Mouse (Mus musculus) lung, postnatal 25 days (tissue): ENCODE measurements around the gene Myo18b.
A peak's percentile ranks its signal among the peaks of the same experiment; 100 is the strongest.

Experiments used
- DNase-seq: peaks from one replicate; pipeline ENCODE4 v3.0.0; 2022; ENCODE audit warnings: low spot score

Gene Myo18b

DNA sequence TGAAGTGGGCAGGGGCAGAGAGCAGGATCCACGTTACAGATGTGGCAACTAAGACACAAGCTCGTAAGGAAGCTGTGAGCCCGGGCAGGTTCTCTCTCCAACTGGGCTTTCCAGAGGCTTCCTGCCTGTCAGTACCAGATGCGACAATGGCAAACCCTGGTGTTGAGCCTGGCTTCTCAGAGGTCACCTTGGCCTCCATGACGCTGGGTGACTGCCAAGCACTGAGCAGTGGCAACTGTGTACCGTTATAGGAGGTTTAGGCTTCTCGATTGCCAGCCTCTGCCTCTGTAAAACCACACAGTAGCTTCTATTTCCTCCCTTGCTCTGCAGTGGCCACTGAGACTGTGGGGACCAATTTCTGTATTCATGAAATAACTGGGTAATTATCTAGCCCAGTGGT, 81.1 kb downstream of the Myo18b start:
- DNase-seq = no peak

DNA sequence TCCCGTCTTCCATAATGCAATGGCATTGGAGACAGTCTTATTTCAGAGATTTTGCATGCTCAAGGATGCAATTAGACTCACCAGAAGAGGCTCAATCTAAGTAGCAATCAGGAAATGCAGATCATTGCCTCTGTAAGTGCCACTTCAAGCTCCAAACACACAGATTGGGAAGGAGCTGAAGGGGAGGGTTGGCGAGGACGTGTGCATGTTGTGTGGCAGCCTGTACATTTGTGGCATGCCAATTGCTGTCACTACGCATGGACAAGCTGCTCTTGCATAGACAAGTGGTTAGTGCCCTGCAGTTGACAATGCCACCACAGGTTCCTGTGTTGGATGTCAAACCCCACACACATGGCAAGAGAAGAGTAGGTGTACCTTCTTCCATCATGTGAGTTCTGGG, 88.5 kb downstream of the Myo18b start:
- no peak for DNase-seq

DNA sequence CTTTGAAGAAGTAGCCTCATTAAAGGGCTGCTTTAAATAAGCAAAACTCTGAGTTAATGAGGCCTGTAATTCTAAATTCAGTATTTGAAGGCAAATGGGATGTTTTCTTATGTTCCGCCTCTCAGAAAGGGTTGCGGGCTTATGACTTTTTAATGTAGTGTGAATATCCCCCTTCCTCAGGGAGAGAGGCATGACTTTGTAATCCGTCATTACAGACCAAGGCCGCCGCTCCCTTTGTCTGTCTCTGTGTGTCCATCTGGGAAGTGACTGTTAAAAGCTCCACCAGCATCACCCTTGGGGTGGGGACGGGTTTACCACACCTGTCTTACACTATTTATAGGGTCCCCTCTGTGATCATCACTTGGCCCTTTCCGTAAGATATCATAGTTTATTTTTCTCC, 100.1 kb downstream of the Myo18b start:
- DNase-seq = no peak

DNA sequence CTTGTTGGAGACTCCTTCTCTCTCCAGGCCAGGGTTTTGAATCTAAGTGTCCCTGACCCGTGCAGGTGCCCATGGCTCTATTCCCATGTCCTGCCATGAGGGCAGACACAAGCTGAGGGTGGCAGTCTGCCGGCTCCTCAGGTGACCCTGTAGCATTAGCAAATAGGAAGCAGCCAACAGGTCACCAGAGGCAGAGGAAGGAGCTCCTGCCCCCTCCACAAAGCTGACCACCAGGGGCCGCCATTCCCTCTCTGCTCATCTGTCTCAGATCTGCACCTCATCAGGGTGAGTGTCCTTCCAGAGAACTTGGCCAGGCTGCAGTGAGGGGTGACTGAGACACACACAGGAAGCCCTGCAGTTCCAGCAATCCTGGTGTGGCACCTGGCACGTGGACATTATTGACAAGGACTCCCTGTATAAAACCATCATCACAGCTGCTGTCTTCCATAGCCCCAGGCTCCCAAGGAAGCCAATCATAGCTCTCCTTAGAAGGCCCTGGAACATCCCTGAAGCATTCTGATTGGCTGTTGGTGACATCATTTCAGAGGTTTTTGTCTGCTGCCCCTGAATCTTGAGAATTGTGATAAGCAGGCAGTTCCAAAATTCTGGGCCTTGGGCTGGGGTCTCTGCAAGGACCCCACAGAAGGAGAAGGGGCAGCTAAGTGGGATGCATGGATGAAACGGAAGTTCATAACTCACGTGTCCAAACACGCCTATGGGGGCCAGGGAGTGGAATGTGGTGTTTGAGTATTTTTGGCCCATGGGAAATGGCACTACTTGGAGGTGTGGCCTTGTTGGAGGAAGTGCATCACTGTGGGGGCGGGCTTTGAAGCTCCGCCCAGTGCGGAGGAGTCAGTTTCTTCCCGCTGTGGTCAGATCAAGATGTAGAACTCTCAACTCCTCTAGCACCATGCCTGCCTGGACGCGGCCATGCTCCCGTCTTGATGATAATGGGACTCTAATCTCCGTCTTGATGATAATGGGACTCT, 104.1 kb downstream of the Myo18b start:
- DNase-seq = no peak

DNA sequence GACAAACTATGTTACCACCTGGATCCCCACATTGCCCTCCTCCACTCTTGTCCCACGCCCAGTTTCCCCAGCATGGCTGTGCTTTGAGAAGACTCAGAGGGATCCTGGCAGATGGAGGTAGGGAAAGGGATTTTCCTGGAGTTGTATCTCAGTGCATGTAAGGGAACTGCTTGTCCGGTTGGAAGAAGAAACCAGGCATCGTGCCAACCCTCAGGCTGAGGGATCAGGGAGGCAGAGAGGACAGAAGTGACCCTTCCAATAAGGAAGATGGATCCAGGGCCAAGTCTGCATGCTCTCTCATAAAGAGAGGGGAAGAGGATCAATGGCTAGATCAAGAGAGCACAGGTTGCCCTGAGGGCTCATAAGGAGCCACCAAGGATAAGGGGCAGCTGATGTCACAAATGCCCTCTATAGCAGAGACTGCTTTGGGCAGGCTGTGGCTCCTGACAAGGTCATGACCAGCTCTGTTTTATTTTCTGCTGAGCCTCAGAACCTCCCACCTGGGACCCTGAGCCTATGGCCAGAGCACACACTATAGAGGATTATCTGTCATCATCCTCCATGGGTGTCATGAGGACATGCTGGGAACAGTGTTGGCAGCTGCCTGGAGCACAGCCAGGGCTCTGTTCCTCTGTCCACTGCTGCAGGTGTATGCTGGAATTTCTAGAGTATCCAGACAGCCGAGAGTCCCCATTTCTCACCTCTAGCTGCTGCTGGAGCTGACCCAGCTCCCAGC, 105.6 kb downstream of the Myo18b start:
- DNase-seq = no peak

DNA sequence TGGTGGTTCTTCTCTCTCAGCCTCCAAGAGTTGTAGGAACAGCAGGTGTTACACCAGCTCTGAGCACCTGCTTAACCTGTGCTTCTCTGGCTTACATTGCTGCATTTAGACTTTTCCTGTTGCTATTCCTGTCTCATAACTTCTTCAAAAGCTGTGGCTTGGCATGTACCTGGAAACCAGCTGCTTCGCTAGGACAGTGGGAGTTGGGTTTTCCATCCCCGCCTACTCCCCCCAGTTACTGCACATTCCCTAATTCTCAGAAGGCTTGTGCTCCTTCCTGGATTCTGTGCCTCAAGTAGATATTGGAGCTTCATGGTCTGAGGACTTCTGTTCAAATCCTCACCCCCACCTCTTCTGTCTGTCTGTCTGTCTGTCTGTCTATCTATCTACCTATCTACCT, 107.7 kb downstream of the Myo18b start:
- no peak for DNase-seq

DNA sequence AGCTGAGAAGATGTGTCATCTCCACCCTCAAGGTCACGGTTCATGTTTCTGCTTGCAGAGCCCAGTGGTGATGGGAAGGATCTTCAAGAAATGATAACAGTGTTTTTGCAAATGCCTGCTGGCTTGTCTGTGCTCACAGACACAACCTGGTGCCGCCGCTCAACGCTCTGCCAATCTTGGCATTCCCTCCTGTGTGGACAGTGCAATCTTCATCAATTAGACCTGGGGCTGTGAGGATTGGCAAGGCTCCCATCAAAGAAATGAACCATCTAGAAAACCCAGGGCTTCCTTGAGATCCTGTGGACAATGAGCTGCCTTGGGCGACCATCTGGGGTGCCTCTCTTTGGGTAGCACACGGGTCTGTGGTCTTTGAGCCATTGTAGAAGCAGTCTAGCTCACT, 109.4 kb downstream of the Myo18b start:
- DNase-seq = no peak

DNA sequence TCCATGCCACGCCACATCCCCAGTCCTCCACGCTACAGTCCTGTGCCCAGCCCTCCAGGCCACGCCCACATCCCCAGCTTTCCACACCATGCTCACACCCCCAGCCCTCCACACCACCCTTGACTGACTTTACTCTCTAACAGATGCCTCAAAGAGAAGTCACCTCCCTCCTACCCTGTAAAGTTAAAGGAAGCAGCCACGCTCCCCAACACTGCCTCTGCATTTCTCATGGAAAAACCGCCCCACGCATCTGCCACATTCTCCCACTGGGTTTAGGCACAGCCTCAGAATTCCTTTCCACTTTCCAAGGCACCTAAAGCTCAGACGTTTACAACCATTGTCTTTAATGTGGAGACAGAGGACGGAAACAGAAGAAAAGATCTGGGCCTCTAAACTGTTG, 110.1 kb downstream of the Myo18b start:
- DNase-seq = no peak

DNA sequence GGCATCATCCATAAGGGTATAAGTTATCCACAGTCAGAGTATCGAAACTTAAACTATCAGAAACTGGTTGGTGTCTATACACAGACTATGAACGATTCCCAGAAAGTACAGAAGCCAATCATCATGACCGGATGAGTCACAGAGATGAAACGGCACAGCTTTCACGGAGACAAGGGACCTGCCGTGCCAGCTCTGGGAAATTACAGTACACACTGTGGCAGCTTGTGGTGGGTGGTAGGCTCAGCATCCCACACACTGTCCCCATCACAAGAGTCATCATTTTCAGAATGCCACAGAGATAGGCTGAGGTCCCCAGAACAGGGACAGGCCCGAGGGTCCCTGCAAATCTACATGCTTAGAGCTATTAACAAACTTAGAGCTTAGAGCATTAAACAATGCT, 114.4 kb downstream of the Myo18b start:
- no peak for DNase-seq

DNA sequence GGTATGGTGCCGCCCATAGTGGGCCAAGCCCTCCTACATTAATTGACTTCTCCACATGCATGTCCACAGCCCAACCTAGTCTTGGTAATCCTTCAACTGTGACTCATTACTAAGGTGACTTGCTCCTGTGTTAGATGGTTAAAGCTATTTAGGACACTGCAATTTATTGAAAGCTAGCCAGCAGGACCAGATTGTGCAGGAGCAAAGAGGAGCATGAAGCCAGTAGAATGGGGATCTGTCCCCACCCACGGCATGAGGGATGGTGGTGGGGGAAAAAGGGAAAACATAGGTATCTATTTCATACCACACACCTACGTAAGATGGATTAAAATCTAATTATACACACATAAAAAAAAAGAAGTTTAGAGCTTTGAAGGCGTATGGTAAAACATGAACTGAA, 114.9 kb downstream of the Myo18b start:
- DNase-seq = no peak

DNA sequence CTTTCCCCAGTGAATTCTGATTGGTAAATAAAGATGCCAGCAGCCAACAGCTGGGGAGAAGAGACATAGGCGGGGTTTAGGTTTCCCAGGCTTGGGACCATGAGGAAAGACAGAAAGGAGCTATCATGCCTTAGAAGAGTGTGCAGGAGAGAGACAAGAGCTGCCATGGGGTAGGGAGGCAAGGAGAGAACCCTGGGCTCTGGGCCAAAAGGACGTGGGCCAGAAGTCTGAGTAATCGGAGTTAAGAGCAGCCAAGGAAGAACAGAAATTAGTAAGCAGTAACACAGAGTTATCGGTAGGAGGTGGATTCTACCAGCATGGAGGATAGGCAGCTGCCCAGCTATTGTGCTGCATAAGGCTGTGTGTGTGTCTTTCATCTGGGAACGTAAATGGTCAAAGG, 115.8 kb downstream of the Myo18b start:
- peak; percentile 61 for DNase-seq

DNA sequence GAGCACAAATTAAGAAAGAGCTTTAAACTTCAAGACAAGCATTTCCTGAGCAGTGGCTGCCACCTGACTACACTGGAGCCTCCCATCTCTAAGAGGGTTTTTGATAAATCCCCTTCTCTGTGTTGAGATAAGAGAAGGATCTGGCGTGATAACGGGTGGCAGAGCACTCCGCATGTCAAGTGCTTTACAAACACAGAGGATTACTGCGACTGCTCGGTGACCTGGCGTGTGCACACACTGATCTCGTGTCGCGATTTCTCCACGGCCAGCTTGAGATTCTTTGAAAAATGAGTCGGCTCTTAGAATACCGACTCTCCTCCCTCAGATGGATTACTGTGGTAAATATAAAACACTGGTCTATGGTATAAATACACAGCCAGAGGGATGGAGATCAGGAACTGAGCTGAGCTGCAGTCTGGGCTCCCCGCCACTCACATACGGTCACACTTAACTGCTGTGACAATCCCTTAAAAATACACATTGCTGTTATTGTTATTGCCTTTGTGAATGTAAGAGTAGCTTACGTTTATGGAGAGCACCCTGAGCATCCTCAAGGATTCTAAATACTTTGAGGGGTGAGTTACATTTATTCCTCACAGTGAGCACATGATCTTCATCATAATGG, 119.3 kb downstream of the Myo18b start:
- DNase-seq = peak; percentile 59

DNA sequence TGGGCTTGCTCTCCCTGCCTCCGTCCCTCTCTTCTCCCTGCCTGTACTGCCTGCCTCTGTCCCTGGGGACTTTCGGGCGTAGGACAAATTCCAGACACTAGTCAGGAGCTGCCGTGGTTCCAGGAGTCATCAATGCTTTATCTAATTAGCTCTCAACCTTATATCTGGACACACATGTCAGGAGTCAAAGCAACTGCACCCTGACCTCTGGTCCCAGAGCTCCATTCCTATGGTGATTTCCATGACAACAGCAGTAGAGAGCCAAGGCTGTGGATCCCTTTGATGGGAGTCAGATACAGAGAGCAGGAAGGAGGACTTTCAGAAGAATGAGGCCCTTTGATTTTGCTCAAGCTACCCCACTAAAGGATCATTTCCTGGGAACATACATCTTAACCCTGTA, 122.7 kb downstream of the Myo18b start:
- DNase-seq = no peak

DNA sequence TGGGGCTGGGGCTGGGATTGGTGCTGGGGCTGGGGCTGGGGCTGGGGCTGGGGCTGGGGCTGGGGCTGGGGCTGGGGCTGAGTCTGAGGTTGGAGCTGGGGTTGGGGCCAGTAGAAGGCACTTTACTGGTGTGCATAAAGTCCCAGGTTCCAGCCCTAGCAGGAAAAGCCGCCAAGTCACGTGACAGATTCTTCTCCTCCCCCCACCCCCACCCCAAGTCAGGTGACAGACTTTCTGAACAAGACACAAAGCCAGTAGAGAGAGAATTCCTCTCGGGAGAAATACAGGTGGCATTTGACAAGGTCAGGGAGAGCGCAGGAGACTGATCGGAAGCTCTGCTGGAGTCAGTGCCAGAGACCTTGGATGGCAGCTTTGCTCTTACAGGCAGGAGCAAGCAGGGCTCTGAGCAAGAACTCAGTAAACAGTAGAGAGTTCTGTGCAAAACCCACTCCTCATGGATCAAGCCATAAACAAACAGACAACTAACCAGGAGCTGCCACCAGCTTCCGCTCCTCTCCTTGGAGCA, 124.7 kb downstream of the Myo18b start:
- no peak for DNase-seq

DNA sequence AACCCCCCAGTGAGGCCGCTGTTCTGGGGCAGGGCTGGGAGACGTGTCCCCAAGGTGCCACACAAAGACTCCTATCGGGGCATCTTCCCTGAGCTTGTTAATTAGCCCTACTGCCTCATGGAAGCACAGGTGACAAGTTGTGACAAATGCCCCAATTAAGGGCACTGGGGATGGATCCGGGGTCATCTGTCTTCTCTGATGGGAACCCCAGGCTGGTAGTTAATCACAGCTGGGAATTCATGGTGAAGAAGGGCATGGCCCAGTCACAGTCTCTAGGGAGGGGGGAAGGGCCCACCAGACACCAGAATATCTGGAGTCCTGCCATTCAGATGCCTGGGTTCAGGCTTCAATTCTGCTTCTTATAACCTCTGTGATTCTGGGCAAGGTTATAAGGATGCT, 126.4 kb downstream of the Myo18b start:
- no peak for DNase-seq

DNA sequence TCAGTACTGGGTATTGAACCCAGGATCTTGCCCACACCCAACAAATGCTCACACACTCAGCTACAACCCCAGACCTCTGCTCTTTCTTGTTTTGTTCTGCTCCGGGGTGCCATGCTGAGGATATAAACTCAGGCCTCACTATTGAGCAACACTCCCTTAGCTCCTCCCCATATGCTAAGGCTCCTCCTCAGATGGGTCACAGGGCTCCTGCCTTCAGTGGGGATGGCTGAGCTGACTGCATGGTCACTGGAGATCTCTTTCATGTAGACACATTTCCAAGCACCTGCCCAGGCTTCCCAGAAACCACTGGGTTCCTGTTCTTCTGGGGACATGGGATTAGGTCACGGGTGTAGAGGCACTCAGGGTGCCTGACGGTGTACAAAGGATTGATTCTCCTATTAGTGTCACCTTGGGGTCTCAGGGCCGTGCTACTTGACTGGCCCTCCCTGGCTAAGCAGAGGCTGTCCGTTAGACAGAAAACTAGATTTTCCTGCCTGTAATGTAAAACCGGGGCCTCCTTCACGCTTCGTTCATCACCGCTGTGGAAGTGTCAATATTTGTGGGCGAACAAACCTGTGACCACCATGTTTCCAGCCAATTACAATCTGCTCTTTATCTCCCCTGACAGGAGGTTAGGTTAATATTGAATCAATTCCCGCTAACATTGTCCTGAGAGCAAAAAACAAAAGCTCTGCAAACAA, 127.0 kb downstream of the Myo18b start:
- DNase-seq = no peak

DNA sequence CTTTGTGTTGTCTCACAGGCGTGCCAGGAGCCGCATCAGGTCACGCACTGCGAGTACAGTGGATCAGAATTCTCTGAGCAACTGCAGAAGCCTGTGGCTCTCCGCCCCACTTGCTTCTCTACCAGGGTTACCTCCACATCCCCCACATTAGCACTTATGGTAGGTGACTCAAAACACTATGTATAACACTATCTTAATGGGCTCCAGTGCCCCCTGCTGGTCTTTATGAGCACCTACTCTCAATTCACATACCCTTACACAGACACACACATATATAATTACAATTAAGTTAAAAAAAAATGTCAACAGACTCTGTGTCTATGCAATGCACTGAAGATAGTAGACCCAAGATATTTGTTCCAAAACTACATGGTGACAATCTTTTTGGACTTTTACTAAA, 127.6 kb downstream of the Myo18b start:
- no peak for DNase-seq

DNA sequence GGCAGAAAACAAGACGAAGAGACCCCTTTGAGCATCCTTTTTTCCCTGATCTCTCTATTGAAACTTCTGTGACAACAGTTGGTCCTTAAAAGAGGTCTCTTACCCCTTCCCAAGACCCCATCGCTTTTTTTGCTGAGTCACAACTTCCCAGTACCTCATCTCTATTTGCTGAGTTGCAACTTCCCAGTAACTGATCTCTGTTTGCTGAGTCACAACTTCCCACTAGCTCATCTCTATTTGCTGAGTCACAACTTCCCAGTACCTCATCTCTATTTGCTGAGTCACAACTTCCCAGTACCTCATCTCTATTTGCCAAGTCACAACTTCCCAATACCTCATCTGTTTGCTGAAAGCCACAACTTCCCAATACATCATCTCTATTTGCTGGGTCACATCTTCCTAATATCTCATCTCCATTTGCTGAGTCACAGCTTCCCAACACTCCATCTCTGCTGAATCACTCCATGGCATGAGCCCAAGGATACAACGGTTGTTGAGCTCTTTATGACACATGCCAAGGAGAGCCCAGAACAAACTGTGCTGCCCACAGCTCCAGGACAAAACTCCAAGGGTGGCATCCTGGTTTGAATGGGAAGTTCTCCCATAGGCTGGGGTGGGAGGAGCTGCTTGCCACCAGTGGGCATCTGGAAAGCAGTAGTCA, 134.6 kb downstream of the Myo18b start:
- DNase-seq = no peak

DNA sequence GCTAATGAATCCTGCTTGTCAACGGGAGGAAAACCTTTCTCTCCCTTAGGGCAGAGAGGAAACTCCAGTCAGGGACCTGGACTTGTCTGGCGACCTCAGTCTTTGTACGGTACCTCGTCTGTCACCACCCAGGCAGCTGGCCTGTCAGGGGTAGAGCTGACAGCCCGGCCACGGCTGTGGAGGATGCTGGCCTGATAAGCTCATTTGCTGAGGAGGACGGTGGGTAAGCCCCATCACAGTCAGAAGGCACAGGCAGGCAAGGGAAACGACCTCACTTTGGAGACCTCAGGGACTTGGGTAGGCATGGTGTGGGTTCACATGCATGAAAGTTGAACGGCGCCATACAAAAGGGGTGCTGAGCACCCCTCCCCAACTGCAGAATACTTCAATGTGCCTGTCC, 140.6 kb downstream of the Myo18b start:
- DNase-seq = no peak

DNA sequence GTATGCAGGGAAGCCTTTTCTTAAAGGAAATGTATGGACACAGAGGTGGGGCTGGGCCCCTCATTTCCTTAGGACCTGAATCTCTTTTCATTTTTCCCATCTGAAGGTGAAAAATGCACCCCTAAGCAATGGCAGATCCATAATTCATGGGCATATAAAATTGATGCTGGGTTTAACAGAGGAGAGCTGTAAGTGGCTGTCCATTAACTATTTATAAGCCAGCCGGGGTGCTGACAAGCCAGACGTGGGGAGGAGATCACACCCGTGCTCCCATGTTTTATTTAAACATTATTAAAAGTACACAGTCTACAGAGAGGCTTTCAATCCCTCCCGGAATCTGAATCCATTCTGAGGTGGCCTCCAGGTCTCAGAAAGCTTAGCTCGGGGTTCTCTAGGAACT, 146.5 kb downstream of the Myo18b start:
- no peak for DNase-seq

DNA sequence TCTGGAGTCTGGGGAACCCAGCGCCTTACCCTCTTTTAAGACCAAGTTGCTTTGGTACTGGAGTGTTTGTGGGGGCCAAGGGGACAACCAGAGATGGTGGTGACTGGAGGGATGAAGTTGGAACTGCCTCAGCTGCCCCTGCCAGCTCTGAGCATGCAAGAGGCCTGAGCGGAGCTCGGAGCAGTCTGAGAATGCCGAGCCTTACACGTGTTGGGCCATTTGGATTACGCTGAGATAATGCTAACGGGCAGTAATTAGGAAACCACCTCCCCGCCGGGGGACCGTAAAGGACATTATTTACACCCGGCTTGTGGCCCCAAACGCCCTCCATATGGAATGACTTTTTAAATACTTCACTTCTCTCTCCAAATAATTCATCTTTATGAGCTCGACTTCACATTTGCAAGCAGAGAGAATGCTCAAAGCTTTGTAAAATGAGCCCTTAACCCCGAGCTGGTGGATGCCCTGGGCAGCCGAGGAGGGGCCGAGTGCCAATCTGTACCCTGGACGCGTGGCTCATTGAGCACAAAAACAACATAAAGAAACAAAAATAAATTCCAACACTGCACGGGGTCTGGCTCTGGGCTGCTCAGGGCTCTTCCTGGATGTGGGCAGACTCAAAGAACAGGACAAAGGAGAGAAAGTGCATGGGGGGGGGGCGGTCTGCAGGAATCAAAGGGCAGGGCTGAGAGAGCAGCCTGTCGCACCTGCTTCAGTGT, 148.0 kb downstream of the Myo18b start:
- DNase-seq = no peak
